Mouse (Mus musculus) erythroblast, embryonic 14.5 days (primary cell): Measurements from ENCODE around the gene Coro2b.

ENCODE experiments used
- GATA1 ChIP-seq: IDR thresholded peaks from 2 replicates; pipeline ENCODE4 v1.6.1; 2012; ENCODE audit warnings: low read length, inconsistent platforms, mixed read lengths
- TAL1 ChIP-seq: IDR thresholded peaks from 3 replicates; pipeline ENCODE4 v1.6.1; 2012; ENCODE audit warnings: low read length, inconsistent platforms, mixed read lengths

DNA sequence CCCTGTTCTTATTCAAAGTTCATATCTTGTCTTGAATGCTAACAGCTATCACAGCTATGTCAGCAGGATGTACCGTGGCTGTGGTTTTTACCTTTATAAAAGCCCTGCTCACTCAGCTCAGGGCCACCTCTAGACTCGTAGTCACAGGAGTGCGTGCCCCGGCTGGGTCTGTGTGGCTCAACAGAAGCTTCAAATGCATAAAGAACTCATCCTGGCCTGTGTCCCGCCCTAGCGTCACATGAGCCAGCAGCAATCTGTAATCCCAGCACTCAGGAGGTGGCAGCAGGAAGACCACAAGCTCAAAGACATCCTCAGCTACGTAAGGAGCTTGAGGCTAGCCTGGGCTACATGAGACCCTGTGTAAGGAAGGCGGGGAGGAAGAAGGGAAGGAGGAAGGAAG is 75.7 kb downstream of the Coro2b start:
- TF ChIP-seq GATA1 = no peak
- TF ChIP-seq TAL1 = no peak
